Mouse (Mus musculus) urinary bladder, postnatal 14 days (tissue): ENCODE measurements around the gene Fstl4.

Experiments used
- DNase-seq: peaks from one replicate; pipeline ENCODE4 v3.0.0; 2021; ENCODE audit warnings: low spot score

Fstl4 gene

DNA sequence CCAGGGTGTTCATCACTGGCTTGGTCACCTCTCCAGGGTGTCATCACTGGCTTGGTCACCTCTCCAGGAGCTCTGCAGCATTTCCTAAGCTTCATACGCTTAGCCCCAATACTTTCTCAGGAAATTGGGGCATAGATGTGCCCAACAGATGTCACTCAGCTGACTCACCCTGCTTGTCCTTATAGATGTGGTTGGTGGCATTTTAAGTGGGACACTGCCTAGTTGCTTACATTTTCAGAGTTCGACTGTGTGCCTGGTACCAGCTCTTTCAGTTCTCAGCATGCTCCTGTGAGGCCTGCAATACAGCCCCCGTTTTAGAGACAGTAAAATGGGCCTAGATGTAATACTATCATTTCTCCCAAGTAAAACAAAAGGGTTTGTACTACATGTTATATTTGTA, 8.6 kb downstream of the Fstl4 start:
- no peak for DNase-seq

DNA sequence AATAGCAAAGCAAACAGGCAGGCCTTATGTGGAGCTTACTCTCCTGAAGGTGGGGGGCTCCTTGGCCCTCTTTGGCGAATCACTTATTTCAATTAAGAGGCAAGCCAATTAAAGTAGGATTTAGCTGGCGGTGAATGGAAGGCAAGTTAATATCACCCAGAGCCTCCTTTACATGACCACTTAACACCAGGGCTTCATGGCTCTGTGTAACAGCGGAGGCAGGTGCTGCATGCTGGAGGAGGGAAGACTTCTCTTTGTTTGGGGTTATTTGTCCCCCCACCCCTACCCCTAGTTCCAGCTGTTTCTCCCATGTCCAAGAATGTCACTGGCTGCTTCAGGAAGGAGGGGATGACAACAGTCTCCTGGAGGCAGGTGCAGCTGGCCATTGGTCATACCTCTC, 10.9 kb downstream of the Fstl4 start:
- DNase-seq = no peak

DNA sequence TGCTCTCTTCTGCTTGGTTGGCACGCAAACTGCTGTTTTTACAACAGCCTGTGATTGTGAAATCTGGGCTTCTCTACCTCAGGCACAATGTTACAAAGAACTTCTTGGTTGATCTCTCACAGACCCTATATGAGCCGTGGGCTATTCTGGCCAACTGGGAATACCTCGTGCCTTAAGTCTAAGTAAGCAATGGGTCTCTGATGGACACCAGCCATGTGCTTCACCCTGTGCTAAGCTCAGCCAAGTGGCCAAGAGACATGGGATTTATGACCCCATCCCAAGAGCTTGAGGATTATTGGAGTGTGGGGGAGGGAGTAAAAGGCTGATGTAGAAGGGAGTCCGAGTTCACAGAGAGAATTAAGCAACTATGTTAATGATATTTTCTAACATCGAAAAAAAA, 18.0 kb downstream of the Fstl4 start:
- DNase-seq = no peak

DNA sequence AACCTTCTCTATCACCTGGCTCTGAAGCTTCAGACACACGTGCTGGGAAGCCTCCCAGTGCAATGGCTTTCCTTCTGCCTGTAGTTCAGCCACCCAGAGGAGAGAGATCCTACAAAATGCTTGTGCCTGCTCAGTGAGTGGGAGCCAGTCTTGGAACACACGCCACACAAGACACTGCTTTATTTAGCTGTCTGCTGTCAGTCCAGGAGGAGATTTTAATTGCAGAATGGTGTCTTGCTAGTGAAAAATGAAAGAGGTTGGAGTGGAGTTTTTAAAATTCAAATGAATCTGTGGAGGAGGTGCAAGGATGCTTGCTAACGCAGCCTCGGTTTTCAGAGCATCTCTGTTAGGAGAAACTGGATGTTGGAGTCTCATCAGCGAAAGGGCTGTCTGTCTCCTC, 29.9 kb downstream of the Fstl4 start:
- DNase-seq = no peak

DNA sequence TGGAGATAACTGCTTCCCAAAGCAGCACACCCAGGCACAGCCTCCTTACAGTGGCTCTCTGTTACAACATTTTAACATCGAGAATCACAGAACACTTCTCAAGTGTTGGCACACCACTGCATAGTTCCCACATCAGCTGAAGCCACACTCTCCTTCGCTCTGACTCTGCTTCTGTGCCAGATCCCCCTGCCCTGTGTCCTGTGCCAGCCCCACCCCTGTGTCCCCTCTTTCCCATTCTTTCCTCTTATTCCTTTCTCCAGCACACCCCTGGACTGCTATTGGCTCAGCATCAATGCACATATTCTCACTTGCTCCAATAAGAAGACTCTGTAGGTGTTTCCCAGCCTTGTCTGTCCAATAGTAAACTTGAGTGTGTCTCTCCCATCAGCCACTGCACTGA, 45.1 kb downstream of the Fstl4 start:
- no peak for DNase-seq

DNA sequence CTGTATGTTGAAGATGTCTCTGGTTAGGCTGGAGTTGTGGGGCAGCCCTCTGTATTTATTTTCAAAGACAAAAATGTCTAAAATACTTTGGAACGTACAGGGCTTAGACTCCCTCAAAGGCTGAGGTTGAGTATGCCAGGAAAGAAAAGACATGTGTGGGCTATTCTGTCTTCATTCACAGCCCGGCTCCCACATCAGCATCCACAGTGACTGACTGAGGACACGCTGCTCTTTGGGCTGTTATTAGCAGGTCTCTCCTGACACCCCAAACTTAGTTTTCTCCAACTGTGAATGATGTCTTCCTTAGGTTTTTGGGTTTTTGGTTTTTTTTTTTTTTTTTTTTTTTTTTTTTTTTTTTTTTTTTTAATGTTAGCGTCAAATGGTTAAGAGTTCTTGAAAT, 51.6 kb downstream of the Fstl4 start:
- no peak for DNase-seq

DNA sequence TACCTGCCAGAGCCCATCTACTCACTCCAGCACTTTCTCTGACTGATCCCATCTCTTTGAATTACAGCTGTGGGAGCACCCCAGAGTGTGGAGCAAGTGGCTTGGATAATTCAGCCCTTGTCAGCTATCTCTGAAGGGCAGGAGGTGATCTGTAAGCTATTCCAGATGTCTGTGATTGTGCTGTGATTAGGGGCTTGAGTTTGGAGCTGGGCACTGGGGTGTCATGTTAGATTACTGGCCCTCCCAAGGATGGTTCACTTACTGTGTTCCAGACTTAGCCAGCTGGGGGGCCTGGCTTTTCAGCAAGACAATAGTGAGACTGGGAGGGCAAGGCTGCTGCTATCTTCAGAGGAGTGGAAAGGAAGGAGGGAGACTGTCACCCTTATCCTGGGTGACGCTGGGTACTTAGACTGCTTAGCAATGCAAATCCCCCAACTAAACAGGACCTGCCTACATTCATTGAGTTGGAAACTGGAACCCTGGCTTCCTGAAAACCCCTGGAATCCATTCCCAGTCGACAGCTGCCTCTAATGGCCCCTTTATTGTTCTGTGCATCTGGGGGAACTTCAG, 56.0 kb downstream of the Fstl4 start:
- no peak for DNase-seq

DNA sequence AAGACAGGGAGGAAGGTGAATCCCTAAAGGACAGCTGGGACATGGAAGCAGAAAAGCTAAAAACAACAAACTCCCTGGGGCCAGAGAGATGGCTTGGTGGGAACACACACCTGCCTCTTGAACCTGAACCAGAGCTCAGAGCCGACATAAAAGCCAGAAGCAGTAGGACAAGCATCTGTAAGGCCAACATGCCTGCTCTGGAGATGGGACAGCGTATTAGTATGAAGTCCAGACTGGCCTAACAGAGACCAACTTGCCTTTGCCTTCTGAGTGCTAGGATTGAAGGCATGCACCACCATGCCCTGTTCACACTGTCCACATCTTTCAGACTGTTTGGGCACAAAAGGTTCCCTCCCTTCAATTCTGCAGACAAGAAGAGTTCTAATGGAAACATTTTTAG, 62.2 kb downstream of the Fstl4 start:
- no peak for DNase-seq

DNA sequence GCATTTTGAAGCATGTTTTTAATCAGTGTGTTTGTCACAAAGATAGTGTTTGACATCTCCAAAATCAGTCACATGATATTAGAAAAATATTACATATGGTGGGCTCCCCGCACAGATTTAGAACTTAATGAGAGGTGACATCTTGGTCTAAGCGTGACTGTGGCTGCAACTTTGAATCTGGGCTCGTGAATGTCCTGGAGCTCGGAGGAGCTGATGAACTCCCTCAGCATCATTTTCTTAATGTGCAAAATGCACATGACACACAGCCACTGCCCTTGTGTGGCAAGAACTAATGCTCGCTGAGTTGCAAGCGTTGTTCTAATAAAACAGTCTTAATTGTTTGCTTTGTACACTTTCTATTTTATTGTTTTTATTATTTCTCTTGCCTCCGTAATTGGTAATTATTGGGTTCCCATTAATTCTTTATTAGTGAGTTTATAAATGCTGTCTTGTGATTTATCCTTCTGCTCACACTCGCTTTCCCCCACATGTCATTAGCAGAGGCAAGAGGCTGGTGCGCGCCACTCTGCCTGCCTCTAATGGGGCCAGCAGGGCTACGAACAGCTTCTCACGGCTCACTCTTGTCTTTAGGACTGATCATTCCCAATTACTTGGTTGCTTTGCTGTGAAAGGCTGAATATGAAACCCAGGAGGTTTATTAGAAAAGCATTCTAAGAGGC, 67.3 kb downstream of the Fstl4 start:
- DNase-seq = no peak

DNA sequence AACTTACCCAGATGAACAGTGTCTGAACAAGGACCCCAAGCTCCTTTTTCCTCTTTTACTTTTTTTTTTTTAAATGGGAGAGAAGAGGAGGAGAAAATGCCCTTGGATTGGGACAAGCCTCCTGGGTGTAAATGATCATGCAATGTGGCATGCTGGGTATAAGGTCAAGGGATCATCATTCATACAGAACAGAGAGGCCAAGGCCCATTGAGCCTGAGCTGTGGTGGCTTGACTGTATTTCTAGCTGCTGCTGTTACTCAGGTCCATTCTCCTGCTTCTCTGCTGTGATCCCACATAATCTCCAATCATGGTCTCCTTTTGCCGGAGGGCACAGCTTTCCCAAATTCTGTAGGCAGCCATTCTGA, 67.9 kb downstream of the Fstl4 start:
- DNase-seq = no peak

DNA sequence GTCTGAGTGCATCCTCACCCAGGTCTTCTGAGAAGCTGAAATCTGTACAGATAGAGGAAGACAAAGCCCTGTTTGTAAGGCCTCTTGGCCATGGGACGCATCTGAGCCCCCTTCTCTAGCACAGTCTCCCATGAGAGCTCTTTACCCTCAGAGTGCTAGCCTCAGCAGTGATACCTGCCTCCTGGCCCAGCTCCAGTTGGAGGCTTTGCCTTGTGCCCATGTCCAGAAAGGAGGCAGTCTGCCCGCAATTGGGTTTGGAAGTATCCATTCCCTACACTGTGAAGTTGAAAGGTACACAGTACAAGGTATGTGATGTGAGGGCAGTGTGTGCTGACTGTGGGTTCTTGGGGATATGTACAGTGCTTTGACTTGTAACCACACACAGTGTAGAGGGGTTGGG, 84.3 kb downstream of the Fstl4 start:
- DNase-seq = no peak

DNA sequence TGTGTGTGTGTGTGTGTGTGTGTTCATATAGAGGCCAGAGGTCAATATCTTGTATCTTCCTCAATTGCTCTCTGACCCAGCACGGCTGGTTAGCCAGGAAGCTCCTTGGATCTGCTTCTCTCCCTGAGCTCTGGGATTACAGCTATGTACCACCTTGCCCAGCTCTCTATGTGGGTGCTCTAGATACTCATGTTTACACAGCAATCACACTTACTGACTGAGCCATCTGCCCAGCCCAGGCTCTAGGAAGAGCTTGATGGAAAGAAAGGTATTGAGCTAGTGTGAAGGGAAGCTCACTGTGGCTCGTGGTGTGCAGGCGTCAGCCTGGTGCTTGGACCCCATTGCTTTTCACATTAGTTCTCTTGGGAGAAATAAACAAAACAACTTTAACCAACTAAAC, 85.6 kb downstream of the Fstl4 start:
- no peak for DNase-seq

DNA sequence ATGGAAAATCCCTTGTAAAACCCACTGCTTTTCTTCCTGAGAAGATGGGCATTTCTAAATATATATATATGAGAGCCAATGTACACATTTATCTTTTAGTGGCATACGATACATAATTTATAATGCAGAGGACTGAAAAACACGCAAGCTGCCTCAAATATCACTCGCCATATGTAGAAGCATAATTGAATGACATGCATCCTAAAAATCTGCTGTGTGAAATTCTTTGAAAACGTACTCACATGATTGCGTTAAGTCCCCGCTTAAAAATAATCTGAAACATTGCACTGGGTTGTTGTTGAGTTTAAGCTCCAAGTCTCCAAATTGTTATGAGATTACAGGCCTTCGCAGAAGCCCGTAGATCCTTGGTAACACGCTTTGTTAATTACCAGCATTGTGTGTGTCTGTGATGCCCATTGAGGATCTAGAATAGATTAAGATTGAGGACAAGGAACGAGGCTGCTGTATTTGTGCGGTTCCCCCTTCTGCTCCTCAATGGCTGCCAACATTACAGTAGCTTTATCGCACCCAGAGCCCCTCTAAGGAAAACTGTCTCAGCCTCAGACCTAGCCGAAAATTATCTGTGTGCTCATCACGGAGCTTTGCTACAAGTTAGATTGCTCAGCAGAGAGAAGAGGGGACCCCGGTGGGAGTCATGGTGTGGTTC, 108.5 kb downstream of the Fstl4 start:
- DNase-seq = no peak

DNA sequence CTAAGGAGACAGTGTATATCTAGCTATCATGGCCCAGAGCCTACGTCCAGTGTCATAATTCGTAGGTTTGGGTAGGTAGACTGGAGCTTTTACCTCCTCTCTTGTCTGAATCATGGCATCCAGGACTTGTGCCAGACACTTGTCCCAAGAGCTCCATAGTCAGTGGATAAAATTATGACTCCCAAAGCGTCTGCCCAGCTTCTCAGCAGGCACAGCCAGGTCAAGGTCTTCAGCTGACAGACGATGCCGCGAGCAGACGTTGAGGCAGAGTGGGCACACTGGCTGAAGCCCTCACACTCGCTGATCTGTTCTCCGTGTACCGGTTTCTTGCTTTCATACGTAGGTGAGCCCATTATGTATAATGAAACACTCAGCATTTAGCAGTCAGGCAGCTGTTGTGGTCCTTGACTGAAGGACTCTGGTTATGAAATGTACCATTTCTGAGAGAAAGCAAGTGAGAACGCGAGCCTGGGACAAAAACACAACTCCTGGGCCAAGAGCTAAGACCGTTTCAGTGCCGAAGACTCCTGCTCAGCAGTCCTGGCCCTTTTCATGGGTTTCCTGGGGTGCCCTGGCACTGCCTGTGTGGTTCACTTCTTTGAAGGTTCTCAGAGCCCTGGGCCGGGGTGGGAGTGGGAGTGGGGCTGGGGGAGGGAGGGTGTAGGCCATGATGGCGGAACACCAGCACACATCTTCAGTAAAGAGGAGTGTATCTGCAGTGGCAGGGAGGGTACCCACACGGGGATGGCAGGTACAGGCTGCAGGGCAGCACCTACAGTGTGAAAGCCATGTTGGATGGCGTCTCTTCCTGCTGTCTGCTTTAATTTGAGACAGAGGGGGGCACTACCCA, 111.7 kb downstream of the Fstl4 start:
- no peak for DNase-seq

DNA sequence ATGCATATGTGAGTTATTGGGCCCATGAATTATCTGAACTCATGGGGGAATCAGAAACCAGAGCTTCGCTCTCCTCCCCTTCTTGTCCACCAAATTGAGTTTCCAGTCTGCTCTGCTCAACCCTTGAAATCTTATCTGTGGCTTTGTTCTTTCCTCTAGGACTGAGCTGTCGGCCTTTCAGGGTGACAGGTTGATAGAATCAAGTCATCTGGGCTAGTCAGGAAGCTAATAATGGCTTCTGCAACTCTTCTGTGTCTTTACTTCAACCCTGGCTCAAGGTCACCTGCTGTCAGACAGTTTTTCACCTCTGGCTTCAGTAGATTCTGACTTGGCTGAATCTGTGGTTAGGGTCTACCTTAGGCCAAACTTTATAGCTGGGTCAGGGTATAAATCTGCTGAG, 113.2 kb downstream of the Fstl4 start:
- DNase-seq = no peak

DNA sequence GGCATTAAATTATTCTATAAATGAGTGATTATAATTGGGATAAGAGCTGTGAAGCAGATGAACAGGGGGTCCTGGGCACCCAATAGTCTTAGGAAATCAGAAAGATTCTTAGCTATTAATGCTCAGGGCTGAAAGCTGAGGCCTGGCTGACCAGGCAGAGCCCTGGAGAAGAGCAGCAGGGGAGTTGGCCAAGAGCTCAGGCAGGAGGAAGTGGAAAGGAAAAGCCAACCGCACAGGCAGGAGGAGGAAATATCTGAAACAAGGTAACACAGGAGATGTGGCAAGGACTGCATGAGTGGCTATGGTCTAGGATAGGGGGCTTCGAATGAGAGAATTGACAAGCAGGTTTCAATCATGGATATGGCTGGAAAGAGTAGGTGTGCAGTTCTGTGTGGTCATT, 115.5 kb downstream of the Fstl4 start:
- no peak for DNase-seq

DNA sequence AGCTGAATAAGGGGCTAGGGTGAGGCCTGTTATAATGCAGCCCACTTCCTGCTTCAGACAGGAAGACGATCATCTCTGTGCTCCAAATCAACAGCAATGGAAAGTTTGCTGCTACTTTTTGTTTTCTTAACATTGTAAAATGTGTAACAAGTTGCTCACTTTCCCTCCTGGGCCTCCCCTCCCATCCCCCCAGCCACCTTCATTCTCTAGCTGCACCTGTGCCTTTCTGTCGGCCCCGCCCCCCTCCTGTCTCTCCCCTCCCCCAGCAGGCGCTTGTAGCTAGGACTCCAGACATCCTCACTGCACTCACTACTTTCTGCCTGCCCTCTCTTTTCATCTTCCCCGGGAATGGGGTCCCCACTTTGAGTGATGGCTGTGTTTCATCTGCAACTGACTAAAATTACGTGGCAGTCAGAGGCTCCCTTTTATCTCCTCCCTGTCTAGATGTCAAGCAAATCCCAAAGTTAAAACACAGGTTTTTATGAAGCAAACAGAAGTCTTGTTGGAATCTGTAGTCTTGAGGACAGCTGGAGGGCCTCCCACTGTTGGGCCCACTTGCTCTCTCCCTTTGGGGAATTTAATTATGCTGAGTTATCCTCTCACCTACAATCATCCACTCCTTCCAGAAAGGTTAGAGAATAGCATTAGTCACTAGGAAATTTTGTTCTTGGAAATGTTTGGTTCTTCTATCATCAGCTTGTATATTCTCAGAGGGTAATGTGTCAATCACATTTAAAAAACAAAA, 122.3 kb downstream of the Fstl4 start:
- DNase-seq = no peak

DNA sequence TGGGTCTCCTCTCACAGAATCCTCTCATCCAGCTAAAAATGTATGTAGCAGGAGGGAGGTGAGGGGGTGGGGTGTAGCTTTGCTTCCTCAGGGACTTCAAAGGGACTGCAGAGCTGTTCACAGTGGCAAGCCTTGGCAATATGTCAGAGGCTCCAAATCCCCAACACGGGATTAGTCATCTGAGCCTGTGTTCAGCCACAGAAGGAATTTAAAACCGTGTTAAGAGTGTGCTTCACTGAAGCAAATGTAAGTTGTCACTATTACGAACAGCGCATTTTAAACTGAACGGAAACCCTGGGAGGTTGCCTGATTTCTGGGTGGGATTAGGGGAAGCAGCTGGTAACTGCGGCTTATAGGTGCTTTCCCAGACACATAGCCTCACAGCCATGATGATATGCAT, 123.7 kb downstream of the Fstl4 start:
- DNase-seq = no peak

DNA sequence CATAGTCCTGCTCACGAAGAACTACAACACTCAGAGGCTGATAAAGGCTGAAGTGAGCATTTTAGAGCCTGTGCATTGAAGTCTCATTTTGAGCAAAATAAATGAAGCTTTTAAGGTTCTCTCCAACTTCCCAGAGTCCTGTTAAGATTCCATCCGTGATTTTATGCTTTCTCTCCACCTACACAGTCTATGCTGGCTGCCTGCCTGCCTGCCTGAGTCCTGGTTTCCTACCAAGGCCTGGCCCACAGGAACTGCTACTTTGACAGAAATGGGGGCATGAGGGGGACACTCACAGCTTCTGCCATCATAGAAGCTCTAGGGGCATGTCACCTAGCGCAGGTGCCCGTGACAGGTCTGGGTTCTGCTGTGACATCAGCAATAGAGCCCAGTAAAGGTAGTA, 125.1 kb downstream of the Fstl4 start:
- DNase-seq = no peak

DNA sequence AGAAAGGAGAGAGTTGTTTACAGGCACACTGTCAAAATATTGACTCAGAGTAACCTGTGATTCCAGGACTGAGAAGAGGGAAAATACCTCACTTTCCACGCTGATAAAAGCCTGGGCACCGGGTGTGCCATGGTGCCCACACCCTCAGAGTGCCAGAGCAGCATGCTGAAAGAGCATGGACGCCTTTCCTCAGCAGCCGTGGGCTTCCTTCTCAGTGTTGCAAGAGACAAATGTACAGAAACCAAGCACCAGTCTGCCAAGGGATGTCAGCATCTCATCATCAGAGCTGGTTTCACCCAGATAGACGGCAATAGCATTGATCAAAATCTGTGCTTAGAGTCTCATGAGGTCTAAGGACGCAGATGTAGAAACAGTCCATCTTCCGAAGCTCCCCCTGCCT, 125.7 kb downstream of the Fstl4 start:
- no peak for DNase-seq

DNA sequence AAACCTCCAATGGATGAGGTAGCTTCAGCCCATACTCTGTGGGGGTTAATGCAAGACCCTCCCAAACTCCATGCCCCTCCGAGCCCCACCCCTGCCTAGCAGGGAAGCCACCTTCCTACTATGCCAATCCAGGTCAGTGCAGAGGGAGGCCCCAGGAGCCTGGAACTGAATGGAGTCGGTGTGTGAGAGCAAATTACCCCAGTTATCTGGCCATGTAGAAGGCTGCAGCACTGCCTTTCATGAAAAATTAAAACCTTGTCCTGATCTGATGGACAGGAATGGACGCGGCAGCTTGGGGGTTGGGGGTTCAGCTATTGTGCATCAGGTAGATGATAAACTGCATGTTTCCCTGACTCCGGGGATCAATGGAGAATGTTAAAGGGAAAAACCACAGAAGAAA, 139.7 kb downstream of the Fstl4 start:
- DNase-seq = no peak

DNA sequence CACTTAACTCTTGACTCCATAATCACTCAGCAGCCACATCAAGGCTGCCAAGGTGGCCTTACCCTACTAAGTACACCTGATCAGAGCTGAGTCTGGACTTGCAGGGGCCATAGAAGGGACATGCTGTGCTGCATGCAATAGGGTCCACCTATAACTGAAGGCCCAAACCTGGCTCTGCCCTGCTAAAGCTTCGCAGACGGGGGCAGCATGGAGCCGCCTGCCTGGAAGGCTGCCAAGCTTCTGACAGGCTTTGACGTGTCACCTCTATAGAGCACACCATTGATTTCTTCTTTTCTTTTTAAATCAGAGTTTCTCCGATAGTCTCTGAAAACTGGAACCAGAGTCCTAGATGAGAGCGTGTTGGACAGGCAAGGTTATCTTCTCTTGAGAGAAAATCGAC, 146.4 kb downstream of the Fstl4 start:
- peak; percentile 39 for DNase-seq
